Mouse (Mus musculus) liver, embryonic 14.5 days (tissue): ENCODE data around the gene Wipf2. TPM values are rescaled to one million over a fixed set of nuclear protein-coding genes. Genes with fewer than 3 reads are reported as not detected.
A peak's percentile ranks its signal among the peaks of the same experiment; 100 is the strongest.

Experiments
- ATAC-seq: fragments of 200-750 bp; cut with Nextera tagmentation; 2 replicates; pipeline ENCODE4 v1.8.0; 2017; ENCODE audit warnings: moderate number of reproducible peaks, mild to moderate bottlenecking, moderate library complexity; ENCODE audit not compliant: insufficient read depth
- DNase-seq, 3 experiments: peaks; one replicate each; pipeline ENCODE4 v3.0.0-alpha.2; 2012 to 2013; ENCODE audit warnings: low read depth in 3 of 3, low spot score in 3 of 3
- H3K27ac ChIP-seq: fragments of 300-500 bp; sonication (generic); 2 replicates; pipeline ENCODE4 v1.5.1; 2014; ENCODE audit warnings: moderate library complexity, mild to moderate bottlenecking, control low read depth, inconsistent platforms
- H3K27me3 ChIP-seq: fragments of 300-500 bp; sonication (generic); 2 replicates; pipeline ENCODE4 v1.6.1; 2014; ENCODE audit warnings: mild to moderate bottlenecking, low read length, moderate library complexity; ENCODE audit not compliant: control insufficient read depth, insufficient read depth
- H3K36me3 ChIP-seq: fragments of 300-500 bp; sonication (generic); replicated peaks from 2 replicates; pipeline ENCODE4 v1.6.1; 2014; ENCODE audit warnings: low read depth; ENCODE audit not compliant: control insufficient read depth, insufficient read depth
- H3K4me1 ChIP-seq, 2 experiments: fragments of 200-500 bp in 1 of 2; fragments of 300-500 bp in 1 of 2; sonication (generic) in 1 of 2; replicated peaks; 2 replicates each; pipeline ENCODE4 v1.6.1; 2012 to 2014; ENCODE audit warnings: antibody characterized with exemption in 1 of 2, inconsistent platforms in 1 of 2, low read length in 1 of 2; ENCODE audit not compliant: control insufficient read depth in 2 of 2, insufficient read depth in 2 of 2
- H3K4me2 ChIP-seq: fragments of 300-500 bp; sonication (generic); 2 replicates; pipeline ENCODE4 v1.6.1; 2014; ENCODE audit warnings: low read depth, mild to moderate bottlenecking, control low read depth, moderate library complexity
- H3K4me3 ChIP-seq, 2 experiments: fragments of 200-500 bp in 1 of 2; fragments of 300-500 bp in 1 of 2; sonication (generic) in 1 of 2; 2 replicates each; pipeline ENCODE4 v1.5.1; 2012 to 2014; ENCODE audit warnings: low read depth in 2 of 2, low read length in 2 of 2, mild to moderate bottlenecking in 2 of 2, control low read depth in 1 of 2, inconsistent platforms in 1 of 2, moderate library complexity in 1 of 2; ENCODE audit not compliant: insufficient read depth in 1 of 2
- H3K9ac ChIP-seq: fragments of 300-500 bp; sonication (generic); replicated peaks from 2 replicates; pipeline ENCODE4 v1.6.1; 2014; ENCODE audit warnings: mild to moderate bottlenecking, control low read depth, moderate library complexity
- H3K9me3 ChIP-seq: fragments of 300-500 bp; sonication (generic); 2 replicates; pipeline ENCODE4 v1.6.1; 2016; ENCODE audit warnings: low read length, mixed read lengths; ENCODE audit not compliant: control insufficient read depth
- CTCF ChIP-seq: IDR thresholded peaks from 2 replicates; pipeline ENCODE4 v1.5.1; 2016; ENCODE audit warnings: antibody characterized with exemption, low read depth, control low read depth
- EP300 ChIP-seq: IDR thresholded peaks from 2 replicates; pipeline ENCODE4 v1.6.1; 2016; ENCODE audit warnings: antibody characterized with exemption, low read depth
- WGBS: fragments of 180-500 bp; shearing (Covaris S2); extraction: QIAGEN DNeasy Blood & Tissue Kit; methylation state at CpG from one replicate; pipeline ENCODE4 v1.1.7; 2014; ENCODE audit not compliant: insufficient replicate concordance; 5-methylcytosine and 5-hydroxymethylcytosine counted together
- polyA plus RNA-seq, 2 experiments: library from polyadenylated mRNA; depleted of rRNA in 1 of 2; stranded (reverse) in 1 of 2; unstranded in 1 of 2; fragments of >200 nt; fragmentation: Nextera tagmentation in 1 of 2; extraction: Ambion mirVana in 1 of 2; gene quantifications; 2 replicates each; pipeline versions ENCODE4 v1.2.1 to v1.2.3; 2012 to 2014

Wipf2 gene
- polyA plus RNA-seq, 2 experiments = 1.1 to 2.1 TPM

GRCm38 (mm10) chr11:98928186-98928893 is 64.9 kb downstream of the Wipf2 start:
- H3K9ac ChIP-seq = no peak overlapping the region
- no peak for ATAC-seq
- DNase-seq = no peak
- peaks cover 5% of the 10 kb centered on the region for H3K27me3 ChIP-seq
- peaks cover 5 to 20% of the 10 kb centered on the region in 2 experiments; a peak in 3 of 4 replicates for H3K4me1 ChIP-seq
- H3K4me3 ChIP-seq = peak overlapping the region in 1 of 2 experiments; percentile 39; a peak in 2 of 4 replicates
- TF ChIP-seq CTCF (no peak), EP300 (no peak)
- peak overlapping the region; percentile 57 for H3K4me2 ChIP-seq
- no peaks in the 10 kb centered on the region for H3K9me3 ChIP-seq
- H3K36me3 ChIP-seq = peaks cover 8% of the 10 kb centered on the region
- no peak overlapping the region for H3K27ac ChIP-seq
- 29% methylated on average over 12 of the region's 12 CpGs for WGBS

DNA sequence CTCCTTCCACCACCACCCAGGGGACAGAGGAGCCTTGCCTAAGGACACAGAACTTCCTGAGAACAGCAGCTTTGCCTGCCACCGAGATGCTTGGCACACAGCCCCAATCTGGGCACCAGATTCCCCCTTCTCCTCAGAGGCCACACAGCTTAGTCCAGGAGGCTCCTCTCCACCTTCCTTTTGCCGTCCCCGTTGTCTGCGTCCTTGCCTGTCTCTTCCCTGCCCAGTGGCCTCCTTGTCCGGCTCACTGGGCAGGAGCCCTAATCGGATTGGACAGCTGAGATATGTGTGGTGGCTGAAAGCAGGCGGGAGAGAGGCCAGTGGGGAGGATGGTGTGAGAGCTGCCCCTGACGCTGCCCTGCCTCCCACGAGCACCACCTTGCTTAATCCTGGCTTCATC is 66.1 kb downstream of the Wipf2 start:
- Histone ChIP-seq H3K4me3 (no peak overlapping the region), H3K27me3 (peaks cover 10% of the 10 kb centered on the region), H3K27ac (no peak overlapping the region), H3K4me1 (peaks cover 3 to 17% of the 10 kb centered on the region in 2 experiments; a peak in 3 of 4 replicates), H3K9me3 (no peaks in the 10 kb centered on the region), H3K36me3 (peaks cover under 1% of the 10 kb centered on the region; the same call in 1 of the 2 replicates), H3K9ac (no peak overlapping the region), H3K4me2 (no peak overlapping the region)
- TF ChIP-seq CTCF = no peak
- no peak for TF ChIP-seq EP300
- WGBS = 45% methylated on average over 9 of the region's 9 CpGs
- ATAC-seq (no peak), DNase-seq (no peak)

DNA sequence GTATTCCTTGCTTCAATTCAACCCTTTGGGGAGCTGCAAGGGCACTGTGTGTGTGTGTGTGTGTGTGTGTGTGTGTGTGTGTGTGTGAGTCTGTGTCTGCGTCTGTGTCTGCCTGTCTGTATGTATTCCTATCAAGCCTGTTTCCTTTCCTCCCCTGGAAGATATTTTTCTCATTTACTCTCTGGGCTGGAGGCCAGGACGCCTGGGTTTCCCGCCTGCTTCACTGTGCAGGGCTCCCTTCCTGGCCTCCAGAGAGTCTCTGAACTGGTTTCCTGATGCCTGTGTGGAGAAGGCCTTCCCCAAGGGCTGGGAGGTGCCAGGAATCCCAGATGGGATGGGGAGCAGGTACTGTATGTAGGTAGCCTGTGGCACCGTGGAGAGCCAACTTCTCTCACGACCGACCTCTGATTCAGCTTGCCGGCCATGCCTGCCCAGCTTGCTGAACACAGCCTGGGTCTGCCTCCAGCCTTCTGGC is 66.7 kb downstream of the Wipf2 start:
- ATAC-seq = no peak
- Histone ChIP-seq H3K9ac (no peak overlapping the region), H3K4me2 (no peak overlapping the region)

DNA sequence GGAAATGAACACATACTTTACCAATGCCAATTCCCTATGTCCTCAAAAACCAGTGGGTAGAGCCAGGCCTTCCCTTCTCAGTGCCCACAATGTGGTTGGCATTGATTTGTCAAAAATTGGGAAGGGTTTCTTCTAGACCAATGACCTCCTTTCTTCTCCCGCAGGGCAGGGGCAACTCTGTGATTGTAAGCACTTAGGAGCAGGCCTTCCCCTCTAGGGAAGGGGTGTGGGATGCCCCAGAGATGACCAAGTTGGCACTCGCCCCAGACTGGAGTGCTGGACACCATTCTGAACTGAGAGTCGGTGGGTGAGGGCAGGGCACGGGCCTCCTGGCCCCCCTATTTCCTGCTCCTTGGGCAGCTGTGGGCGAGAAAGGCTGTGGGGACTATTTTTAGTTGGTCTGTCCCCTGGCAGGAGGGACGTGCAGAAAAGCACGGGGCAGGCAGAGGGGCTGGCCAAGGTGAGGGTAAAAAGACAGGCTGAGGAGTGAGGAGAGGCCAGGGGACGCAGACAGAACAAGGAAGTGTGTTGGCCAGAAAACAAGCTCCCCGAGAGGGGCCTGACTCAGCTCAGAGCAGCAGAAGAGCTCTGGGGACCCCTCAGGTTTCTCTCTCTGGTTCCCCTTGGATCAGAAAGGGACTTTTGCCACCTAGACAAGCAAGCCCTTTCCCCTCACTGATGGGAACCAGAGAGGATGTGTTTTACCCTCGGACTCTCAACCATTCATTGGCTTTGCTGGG is 67.5 kb downstream of the Wipf2 start:
- Histone ChIP-seq H3K4me3 (no peak overlapping the region), H3K9ac (no peak overlapping the region), H3K9me3 (no peaks in the 10 kb centered on the region), H3K4me2 (no peak overlapping the region), H3K27me3 (peaks cover 20% of the 10 kb centered on the region), H3K27ac (no peak overlapping the region), H3K36me3 (no peaks in the 10 kb centered on the region), H3K4me1 (peaks cover 0 to 6% of the 10 kb centered on the region in 2 experiments; a peak in 1 of 4 replicates)
- ATAC-seq (no peak), DNase-seq (no peak)
- TF ChIP-seq CTCF = no peak
- no peak for TF ChIP-seq EP300
- 22% methylated on average over 10 of the region's 10 CpGs for WGBS

More for the DNA sequence above, 66.7 kb downstream of the Wipf2 start:
- Histone ChIP-seq H3K4me1 (peaks cover 0 to 12% of the 10 kb centered on the region in 2 experiments; a peak in 3 of 4 replicates), H3K4me3 (no peak overlapping the region), H3K27ac (no peak overlapping the region), H3K27me3 (peaks cover 15% of the 10 kb centered on the region), H3K36me3 (no peaks in the 10 kb centered on the region), H3K9me3 (no peaks in the 10 kb centered on the region)
- no peak for DNase-seq
- WGBS = 53% methylated on average over 7 of the region's 7 CpGs
- TF ChIP-seq CTCF (no peak), EP300 (no peak)
